Comparison of ENCODE assay signal across 21 mouse cellular contexts in genomic region chr19:56387726-56388302, GRCm38 (mm10). TPM values are rescaled to one million over a fixed set of nuclear protein-coding genes. Genes with fewer than 3 reads are reported as not detected.
DNase-seq lines count a peak whose midpoint lies in the region; ATAC-seq and TF ChIP-seq lines count a peak whose summit lies in the region.
"Had no signal": no experiment of that assay in that cellular context is flagged by ENCODE, and none has a peak within 500 bp of the region (broad histone marks: within the 10 kb centered on the region; RNA-seq: fewer than 3 reads in every experiment).

No protein-coding gene starts in this region.

- no peaks in the 10 kb centered on the region for H3K9me3 ChIP-seq in heart, embryonic 12.5 days (replicated peaks)
- no peaks in the 10 kb centered on the region for H3K9me3 ChIP-seq in intestine, embryonic 16.5 days (ENCODE audit: control insufficient read depth, low read length)
- H3K9me3 ChIP-seq in intestine, embryonic 15.5 days = no peaks in the 10 kb centered on the region
- H3K9me3 ChIP-seq: embryonic facial prominence, embryonic 15.5 days; hindbrain, embryonic 15.5 days; megakaryocyte, embryonic 14.5 days; midbrain, embryonic 13.5 days had no signal

- H3K27me3 ChIP-seq in heart, embryonic 12.5 days (replicated peaks) = no peaks in the 10 kb centered on the region
- no peaks in the 10 kb centered on the region for H3K27me3 ChIP-seq in intestine, embryonic 16.5 days (replicated peaks; ENCODE audit: control insufficient read depth, insufficient read depth, low read length)
- no peaks in the 10 kb centered on the region for H3K27me3 ChIP-seq in intestine, embryonic 15.5 days (replicated peaks)
- H3K27me3 ChIP-seq in myocyte (ENCODE audit: control insufficient read depth, insufficient read depth, insufficient read length) = no peaks in the 10 kb centered on the region
- H3K27me3 ChIP-seq: embryonic facial prominence, embryonic 15.5 days; megakaryocyte, embryonic 14.5 days; midbrain, embryonic 13.5 days had no signal

- H3K36me3 ChIP-seq in heart, embryonic 12.5 days = peaks cover 24% of the 10 kb centered on the region
- no peaks in the 10 kb centered on the region for H3K36me3 ChIP-seq in intestine, embryonic 16.5 days (ENCODE audit: control insufficient read depth, insufficient read depth, low read length)
- H3K36me3 ChIP-seq in intestine, embryonic 15.5 days = no peaks in the 10 kb centered on the region
- no peaks in the 10 kb centered on the region for H3K36me3 ChIP-seq in myocyte (ENCODE audit: control insufficient read depth, insufficient read depth)
- H3K36me3 ChIP-seq: embryonic facial prominence, embryonic 15.5 days; hindbrain, embryonic 15.5 days; midbrain, embryonic 13.5 days had no signal

- intact Hi-C loops in heart, postnatal 25 days (cut with DNase I) = no loop called here
- intact Hi-C loops in left cerebral cortex, postnatal 36 days (cut with DNase I) = no loop called here

- ATAC-seq in heart, embryonic 12.5 days (ENCODE audit: insufficient number of reproducible peaks, low FRiP score) = no peak
- no peak for ATAC-seq in intestine, embryonic 16.5 days
- ATAC-seq in intestine, embryonic 15.5 days = no peak
- ATAC-seq: forebrain, postnatal 0 days; liver, postnatal 0 days; midbrain, embryonic 13.5 days had no signal

- H3K4me1 ChIP-seq in heart, embryonic 12.5 days (replicated peaks) = peaks cover 23% of the 10 kb centered on the region
- H3K4me1 ChIP-seq in intestine, embryonic 16.5 days (ENCODE audit: control insufficient read depth, insufficient read depth, low read length) = peaks cover 5% of the 10 kb centered on the region
- H3K4me1 ChIP-seq in intestine, embryonic 15.5 days (replicated peaks) = no peaks in the 10 kb centered on the region
- H3K4me1 ChIP-seq in bone marrow macrophage, adult 2 months (ENCODE audit: control insufficient read depth, insufficient read depth, low read length) = peaks cover 26% of the 10 kb centered on the region
- H3K4me1 ChIP-seq: embryonic facial prominence, embryonic 15.5 days; hindbrain, embryonic 15.5 days; midbrain, embryonic 13.5 days had no signal

- WGBS in heart, embryonic 12.5 days = 63% methylated on average over 4 of the region's 4 CpGs
- WGBS in intestine, embryonic 16.5 days = 78% methylated on average over 4 of the region's 4 CpGs
- 71% methylated on average over 4 of the region's 4 CpGs for WGBS in intestine, embryonic 15.5 days

- H3K9ac ChIP-seq in heart, embryonic 12.5 days = no peak overlapping the region
- no peak overlapping the region for H3K9ac ChIP-seq in intestine, embryonic 16.5 days (ENCODE audit: low read depth, low read length)
- no peak overlapping the region for H3K9ac ChIP-seq in intestine, embryonic 15.5 days
- H3K9ac ChIP-seq: embryonic facial prominence, embryonic 15.5 days; forebrain, postnatal 0 days; hindbrain, embryonic 15.5 days; liver, postnatal 0 days; midbrain, embryonic 13.5 days had no signal

- peak overlapping the region; percentile 8 for H3K27ac ChIP-seq in heart, embryonic 12.5 days (ENCODE audit: poor library complexity, severe bottlenecking)
- peak overlapping the region; percentile 50; the same call in 1 of the 2 replicates for H3K27ac ChIP-seq in intestine, embryonic 16.5 days (ENCODE audit: low read length)
- H3K27ac ChIP-seq in intestine, embryonic 15.5 days = no peak overlapping the region; the same call in 1 of the 2 replicates
- H3K27ac ChIP-seq in bone marrow macrophage, adult 2 months (ENCODE audit: insufficient read depth, low read depth, low read length) = peak overlapping the region; percentile 63
- H3K27ac ChIP-seq: embryonic facial prominence, embryonic 15.5 days; hindbrain, embryonic 15.5 days; layer of hippocampus, adult 2 months; midbrain, embryonic 13.5 days had no signal

- H3K79me2 ChIP-seq in myocyte (ENCODE audit: control insufficient read depth, insufficient read depth) = no peaks in the 10 kb centered on the region

- H3K4me3 ChIP-seq in heart, embryonic 12.5 days = peak overlapping the region; percentile 46
- H3K4me3 ChIP-seq in intestine, embryonic 16.5 days (ENCODE audit: low read length) = no peak overlapping the region
- no peak overlapping the region for H3K4me3 ChIP-seq in intestine, embryonic 15.5 days (replicated peaks)
- no peak overlapping the region for H3K4me3 ChIP-seq in bone marrow macrophage, adult 2 months (ENCODE audit: insufficient read depth, low read length)
- peak overlapping the region; percentile 19 for H3K4me3 ChIP-seq in myocyte
- H3K4me3 ChIP-seq: embryonic facial prominence, embryonic 15.5 days; hindbrain, embryonic 15.5 days; layer of hippocampus, adult 2 months; megakaryocyte, embryonic 14.5 days; midbrain, embryonic 13.5 days had no signal

- no peak for TF ChIP-seq CTCF in bone marrow macrophage, adult 2 months (IDR thresholded peaks at IDR 0.05; ENCODE audit: low read depth, low read length)

- DNase-seq in heart, postnatal 25 days (ENCODE audit: low spot score) = no peak
- no peak for DNase-seq in spleen, postnatal 10 days (ENCODE audit: low spot score in 2 of 2)
- no peak for DNase-seq in left cerebral cortex, postnatal 36 days (ENCODE audit: low spot score in 2 of 2)
- DNase-seq: adrenal gland, postnatal 25 days; cerebellum, adult 9-10 months; forebrain, postnatal 0 days; kidney, postnatal 25 days; liver, postnatal 0 days; lung, postnatal 10 days had no signal

- TF ChIP-seq POLR2A in bone marrow macrophage, adult 2 months (IDR thresholded peaks at IDR 0.05; ENCODE audit: borderline replicate concordance, low read depth, low read length) = no peak
- no peak for TF ChIP-seq POLR2A in myocyte (IDR thresholded peaks at IDR 0.05; ENCODE audit: insufficient read length, low read depth)

- peak overlapping the region; percentile 57 for H3K4me2 ChIP-seq in heart, embryonic 12.5 days
- H3K4me2 ChIP-seq in intestine, embryonic 16.5 days (ENCODE audit: low read depth, low read length) = no peak overlapping the region
- no peak overlapping the region for H3K4me2 ChIP-seq in intestine, embryonic 15.5 days (replicated peaks)
- peak overlapping the region; percentile 69 for H3K4me2 ChIP-seq in myocyte (ENCODE audit: low read depth)
- H3K4me2 ChIP-seq: embryonic facial prominence, embryonic 15.5 days; hindbrain, embryonic 15.5 days; liver, embryonic 11.5 days; midbrain, embryonic 13.5 days had no signal

- no peak overlapping the region for H3ac ChIP-seq in myocyte (ENCODE audit: control insufficient read depth, insufficient read length)

TF ChIP-seq in myocyte, 11 proteins besides CTCF, POLR2A, EP300 and RAD21:
- TF ChIP-seq USF1 (IDR thresholded peaks at IDR 0.05; ENCODE audit: low read depth) (no peak), POLR2AphosphoS2 (IDR thresholded peaks at IDR 0.05; ENCODE audit: insufficient read length, low read depth) (no peak), MYOG (IDR thresholded peaks at IDR 0.05; ENCODE audit: control insufficient read depth in 1 of 3, insufficient read depth in 1 of 3, insufficient read length in 2 of 3, low read depth in 2 of 3) (peak in 1 of 3 experiments; percentile 59), TCF12 (IDR thresholded peaks at IDR 0.05; ENCODE audit: insufficient read depth, poor library complexity, severe bottlenecking) (no peak), SRF (IDR thresholded peaks at IDR 0.05; ENCODE audit: control insufficient read depth, insufficient read length, low read depth) (no peak), MAX (IDR thresholded peaks at IDR 0.05; ENCODE audit: low read depth) (no peak), MYOD1 (IDR thresholded peaks at IDR 0.05; ENCODE audit: control insufficient read depth in 1 of 3, insufficient read length in 2 of 3, low read depth in 2 of 3) (no peak)

RNA-seq across cellular contexts. Expression of gene Nrap, which starts 2.0 kb away (rescaled TPM):
- 23.2 and 26.3 TPM in 2 replicates for polyA plus RNA-seq in heart, embryonic 12.5 days (2016; fragmentation: Nextera tagmentation; extraction: Ambion mirVana)
- 100 to 1,000 TPM; 314 to 343 TPM for total RNA-seq in heart, postnatal 25 days (2021)
- 0.33 and 0.40 TPM in 2 replicates for polyA plus RNA-seq in intestine, embryonic 16.5 days (2015; fragmentation: Nextera tagmentation; extraction: Ambion mirVana)
- polyA plus RNA-seq in intestine, embryonic 15.5 days (2015; fragmentation: Nextera tagmentation; extraction: Ambion mirVana) = 0.20 and 0.32 TPM in 2 replicates
- 0.15 and 0.36 TPM in 2 replicates for polyA plus RNA-seq in bone marrow macrophage, adult 2 months (2012; ENCODE audit: insufficient read depth, insufficient read length, missing spikeins)
- polyA plus RNA-seq in myocyte (2012; fragmentation: generic; extraction: Trizol) = 25.5 TPM
- total RNA-seq in left cerebral cortex, postnatal 36 days (2021) = under 1 TPM; 0.64 to 0.66 TPM
- total RNA-seq: monocyte, adult 5-6 weeks had no signal

RNA-seq across cellular contexts. Expression of gene Casp7, which starts 9.1 kb away (rescaled TPM):
- polyA plus RNA-seq in heart, embryonic 12.5 days (2016; fragmentation: Nextera tagmentation; extraction: Ambion mirVana) = 31.6 and 33.9 TPM in 2 replicates
- total RNA-seq in heart, postnatal 25 days (2021) = 10 to 100 TPM; 12.6 to 15.6 TPM
- polyA plus RNA-seq in intestine, embryonic 16.5 days (2015; fragmentation: Nextera tagmentation; extraction: Ambion mirVana) = 41.0 and 41.7 TPM in 2 replicates
- 35.5 and 37.1 TPM in 2 replicates for polyA plus RNA-seq in intestine, embryonic 15.5 days (2015; fragmentation: Nextera tagmentation; extraction: Ambion mirVana)
- polyA plus RNA-seq in bone marrow macrophage, adult 2 months (2012; ENCODE audit: insufficient read depth, insufficient read length, missing spikeins) = 13.7 and 17.6 TPM in 2 replicates
- 6.6 TPM for polyA plus RNA-seq in myocyte (2012; fragmentation: generic; extraction: Trizol)
- 1 to 10 TPM; 3.2 to 4.4 TPM for total RNA-seq in left cerebral cortex, postnatal 36 days (2021)

Comparison
In these comparisons a context has a peak if more than half of its experiments do, and no peak if none do; other contexts are left out.
1. H3K4me2 ChIP-seq: peak in heart, embryonic 12.5 days (single experiment) and myocyte (single experiment); none in intestine, embryonic 16.5 days (single experiment) and intestine, embryonic 15.5 days (single experiment).
2. H3K4me3 ChIP-seq: peak in heart, embryonic 12.5 days (single experiment) and myocyte (single experiment); none in intestine, embryonic 16.5 days (single experiment), intestine, embryonic 15.5 days (single experiment) and bone marrow macrophage, adult 2 months (single experiment).
3. RNA of gene Nrap, which starts 2.0 kb away (polyA plus RNA-seq): 25.5 TPM in myocyte (single experiment) and 23.2 to 26.3 TPM in heart, embryonic 12.5 days; 0.33 to 0.40 TPM in intestine, embryonic 16.5 days, 0.20 to 0.32 TPM in intestine, embryonic 15.5 days and 0.15 to 0.36 TPM in bone marrow macrophage, adult 2 months; every median in the first group is over 10 times any median in the second.